Mouse (Mus musculus) 3134 (cell line): ENCODE data around the gene Atf1.
"Not testable (repeated sequence)": the region's sequence is repeated elsewhere in the genome, so short reads cannot be mapped to it uniquely, and the experiment has no call there.

Experiments used
- DNase-seq: peaks from one replicate; pipeline ENCODE4 v3.0.0-alpha.2; 2011; ENCODE audit warnings: low spot score; ENCODE audit not compliant: insufficient read length; ENCODE audit errors: extremely low read depth

The Atf1 gene

GRCm38 (mm10) chr15:100256386-100256785, 28.8 kb downstream of the Atf1 start:
- DNase-seq, result no peak

DNA sequence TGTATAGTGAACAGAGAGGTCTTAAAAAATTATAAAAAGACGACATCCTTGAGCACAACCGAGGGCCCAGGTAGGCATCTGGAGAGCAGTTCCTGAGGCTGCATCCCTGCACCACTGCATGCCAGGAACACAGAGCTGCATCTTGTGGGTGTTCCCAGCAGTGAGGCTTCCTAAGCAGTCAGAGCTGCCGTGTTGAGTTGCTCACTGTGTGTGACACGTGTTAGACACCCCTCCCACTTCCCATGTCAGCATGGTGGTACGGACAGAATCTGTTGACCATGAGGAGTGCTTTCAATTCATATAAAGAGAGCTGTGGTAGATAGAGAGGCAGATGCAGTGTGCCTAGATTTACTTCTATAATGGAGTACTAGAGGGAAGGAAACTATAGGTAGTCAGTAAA, 29.7 kb downstream of the Atf1 start:
- no peak for DNase-seq

DNA sequence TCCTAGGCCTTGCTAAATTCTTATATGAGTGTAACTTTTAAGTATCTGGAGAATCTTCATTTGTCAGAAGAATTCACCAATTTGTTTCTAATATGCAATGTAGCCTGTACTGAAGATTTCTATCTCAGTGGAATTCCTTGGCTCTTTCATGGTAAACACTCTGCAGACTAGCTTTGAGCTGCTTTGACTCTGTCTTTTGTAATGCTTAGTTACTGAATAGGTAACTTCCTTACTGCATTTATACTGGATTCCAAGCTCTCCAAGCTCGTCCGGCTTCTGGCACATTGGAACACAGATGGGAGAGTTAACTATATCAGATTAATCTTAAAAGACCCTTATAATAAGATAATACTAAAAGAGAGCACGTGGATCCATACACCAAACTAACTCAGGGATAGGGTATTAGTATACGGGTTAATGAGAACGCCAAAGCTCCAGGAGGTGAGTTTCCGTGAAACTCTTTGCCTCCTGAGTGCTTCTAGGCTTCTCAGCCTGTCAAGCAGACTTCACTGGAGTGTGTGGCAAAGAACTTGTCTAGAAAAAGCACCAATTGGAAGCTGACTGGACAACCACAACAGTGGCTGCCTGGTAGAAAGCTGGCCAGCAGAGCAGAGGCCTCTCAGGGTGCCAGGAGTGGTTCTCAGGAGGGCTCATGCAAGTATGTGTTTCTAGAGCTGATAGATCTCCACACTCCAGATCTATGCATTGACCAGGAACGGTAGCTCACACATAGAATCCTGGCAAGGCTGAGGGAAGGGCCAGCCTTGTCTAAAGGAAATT, 31.2 kb downstream of the Atf1 start:
- DNase-seq, result no peak

DNA sequence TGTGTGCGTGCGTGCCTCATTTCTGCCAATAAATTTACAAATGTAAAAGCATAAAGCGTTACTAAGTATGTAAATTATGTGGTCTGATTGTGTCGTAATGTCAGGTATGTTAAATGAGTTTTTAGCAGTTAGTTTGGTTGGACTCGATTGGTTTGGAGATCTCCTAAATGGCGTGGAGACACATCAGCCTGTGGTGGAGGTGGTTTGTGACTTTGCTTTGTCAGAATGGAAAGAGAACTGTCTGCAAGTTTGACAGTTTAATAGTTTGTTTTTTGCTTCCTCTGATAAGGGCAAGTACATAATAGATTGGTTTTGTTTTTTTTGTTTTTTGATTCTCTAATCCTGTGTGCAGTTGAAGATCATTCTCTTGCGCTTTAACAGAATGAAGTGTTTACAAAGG, 32.7 kb downstream of the Atf1 start:
- not testable (repeated sequence) for DNase-seq

GRCm38 (mm10) chr15:100263246-100263905, 35.8 kb downstream of the Atf1 start:
- DNase-seq, result no peak

- no peak for DNase-seq
These were observed 38.1 kb downstream of the Atf1 start for GRCm38 (mm10) chr15:100265586-100266325.

GRCm38 (mm10) chr15:100268916-100269315, 41.3 kb downstream of the Atf1 start:
- DNase-seq, result no peak

DNA sequence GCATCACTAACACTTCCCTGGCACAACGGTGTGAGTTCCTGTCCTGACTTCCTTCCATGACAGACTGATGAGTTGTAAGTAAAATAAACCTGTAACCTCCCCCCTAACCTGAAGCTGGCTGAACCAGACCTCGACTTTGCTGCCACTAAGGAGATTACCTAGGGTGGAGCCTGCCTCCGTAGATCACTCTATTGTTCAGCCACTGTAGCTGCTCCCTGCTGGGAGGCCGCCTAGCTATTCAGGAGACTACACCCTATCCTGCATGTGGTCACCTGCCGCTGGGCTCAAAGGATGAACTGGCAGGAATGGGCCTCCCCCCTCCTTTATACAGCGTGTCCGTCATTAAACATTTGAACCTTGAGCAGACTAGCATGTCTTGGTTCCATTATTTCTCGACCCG, 42.2 kb downstream of the Atf1 start:
- no peak for DNase-seq

DNA sequence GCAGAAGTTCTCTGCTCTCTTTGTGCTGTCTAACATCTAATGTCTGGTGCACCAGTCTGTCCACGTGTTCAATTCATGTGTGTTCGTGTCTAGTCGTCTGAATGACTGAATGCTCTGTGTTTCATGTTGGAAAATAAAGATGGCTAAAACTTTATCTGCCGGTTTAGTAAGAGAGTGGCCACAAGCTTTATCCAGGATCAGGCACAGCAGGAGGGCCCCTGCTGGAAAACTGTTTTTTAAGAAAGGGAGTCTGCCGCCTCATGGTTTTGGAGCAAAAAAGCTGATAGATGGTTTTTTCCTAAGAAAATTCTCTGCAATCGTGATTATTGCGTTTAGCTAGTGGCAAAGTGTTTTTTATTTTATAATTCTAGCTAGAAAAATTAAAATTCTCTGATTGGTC, 43.0 kb downstream of the Atf1 start:
- not testable (repeated sequence) for DNase-seq

DNA sequence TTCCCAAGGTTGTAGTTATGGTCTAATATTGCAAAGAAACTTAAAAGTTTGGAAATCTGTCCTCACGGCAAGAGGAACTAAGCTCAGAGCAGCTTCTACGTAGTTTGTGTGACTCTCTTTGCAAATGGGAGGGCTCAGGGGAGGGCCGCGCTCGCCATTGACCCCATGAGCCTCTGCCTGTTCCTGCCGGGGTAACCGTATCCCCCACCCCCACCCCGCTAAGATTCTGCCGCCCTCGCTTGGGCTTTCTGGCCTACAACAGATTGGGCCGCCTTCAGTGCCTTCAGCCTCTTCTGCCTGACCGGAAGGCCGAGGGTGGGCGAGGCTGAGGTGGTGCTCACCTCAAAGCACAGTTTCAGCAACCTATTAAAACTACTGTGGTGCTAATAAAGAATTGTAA, 43.8 kb downstream of the Atf1 start:
- no peak for DNase-seq

DNA sequence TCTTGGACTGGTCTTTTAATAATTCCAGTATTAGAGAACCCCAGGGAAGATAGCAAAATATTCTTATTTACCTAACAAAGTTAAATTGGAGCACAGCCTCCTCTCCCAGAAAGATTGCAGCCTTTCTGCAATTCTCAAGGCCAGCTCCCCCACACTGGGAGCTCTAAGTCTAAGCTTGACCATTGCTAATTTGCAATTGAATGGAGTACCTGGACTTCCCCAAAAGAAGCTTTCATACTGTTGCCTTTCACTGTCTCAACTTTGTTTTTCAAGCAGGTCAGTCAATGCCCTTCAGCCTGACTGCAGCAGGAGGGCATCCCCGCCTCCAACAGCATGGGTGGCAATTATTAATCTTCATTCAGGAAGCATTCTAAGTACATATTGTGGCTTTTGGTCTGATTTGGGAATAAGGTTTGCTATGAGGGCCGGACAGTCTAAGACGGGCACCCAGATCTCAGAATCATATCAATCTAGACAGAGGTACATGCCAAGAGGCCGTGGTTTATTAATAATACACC, 46.2 kb downstream of the Atf1 start:
- DNase-seq, result not testable (repeated sequence)

- DNase-seq, result no peak
These were observed 47.4 kb downstream of the Atf1 start for GRCm38 (mm10) chr15:100274790-100275559.

- DNase-seq, result no peak
These were observed 48.8 kb downstream of the Atf1 start for GRCm38 (mm10) chr15:100276403-100276802.

DNA sequence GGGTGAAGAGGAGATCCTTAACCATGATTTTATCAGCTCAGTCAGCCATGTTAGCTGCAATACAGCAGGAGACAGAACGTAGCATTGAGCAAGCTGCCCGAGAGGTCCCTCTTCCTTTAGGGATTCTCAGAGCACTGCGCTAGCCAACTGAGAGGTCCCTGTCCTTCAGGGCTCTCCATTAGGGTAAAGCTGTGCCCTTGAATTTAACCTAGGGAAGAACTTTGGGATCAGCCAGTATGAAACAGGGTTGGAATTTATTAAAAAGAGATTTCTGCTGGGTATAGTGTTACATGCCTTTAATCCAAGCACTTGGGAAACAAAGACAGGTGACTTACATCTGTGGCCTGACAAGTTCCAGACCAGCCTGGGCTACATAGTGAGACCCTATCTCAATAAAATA, 50.0 kb downstream of the Atf1 start:
- DNase-seq, result no peak

GRCm38 (mm10) chr15:100280626-100281025, 53.0 kb downstream of the Atf1 start, which contains the start of gene Tmprss12:
Gene Tmprss12 (plus strand): TSS chr15:100280837.
- DNase-seq, result no peak

DNA sequence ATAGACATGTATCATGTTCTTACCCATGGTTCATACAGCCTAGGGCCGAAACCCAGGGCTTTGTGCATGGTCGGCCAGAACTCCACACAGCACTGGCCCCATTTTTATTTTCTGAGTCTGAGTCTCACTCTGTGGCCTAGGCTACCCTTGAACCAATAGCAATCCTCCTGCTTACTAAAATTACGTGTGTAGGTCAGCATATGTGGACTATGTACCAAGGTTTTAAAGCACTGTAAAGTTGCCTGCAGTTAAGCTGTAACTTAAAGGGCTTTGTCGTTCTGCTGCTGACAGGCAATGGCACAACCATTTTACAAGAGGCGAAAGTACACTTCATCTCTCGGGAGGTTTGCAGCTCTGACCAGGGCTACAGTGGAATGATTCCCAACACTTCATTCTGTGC, 61.4 kb downstream of the Atf1 start:
- no peak for DNase-seq

DNA sequence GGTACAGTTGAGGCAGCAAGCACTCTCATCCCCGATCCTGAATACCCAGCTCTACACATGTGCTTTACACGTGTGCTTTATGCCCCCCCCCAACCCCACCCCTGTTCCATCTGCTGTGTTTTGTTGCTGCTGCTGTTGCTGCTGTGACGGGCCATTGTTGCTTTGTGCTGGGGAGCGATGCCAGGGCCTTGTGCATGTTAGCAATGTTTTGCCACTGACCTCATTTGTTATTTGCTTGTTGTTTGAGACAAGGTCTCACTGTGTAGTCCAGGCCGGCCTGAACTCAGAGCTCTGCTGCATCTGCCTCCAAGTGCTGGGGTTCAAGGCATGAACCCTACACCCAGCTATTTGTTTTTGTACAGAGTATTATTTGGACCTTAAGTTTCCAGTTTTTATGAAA, 63.2 kb downstream of the Atf1 start:
- no peak for DNase-seq

DNA sequence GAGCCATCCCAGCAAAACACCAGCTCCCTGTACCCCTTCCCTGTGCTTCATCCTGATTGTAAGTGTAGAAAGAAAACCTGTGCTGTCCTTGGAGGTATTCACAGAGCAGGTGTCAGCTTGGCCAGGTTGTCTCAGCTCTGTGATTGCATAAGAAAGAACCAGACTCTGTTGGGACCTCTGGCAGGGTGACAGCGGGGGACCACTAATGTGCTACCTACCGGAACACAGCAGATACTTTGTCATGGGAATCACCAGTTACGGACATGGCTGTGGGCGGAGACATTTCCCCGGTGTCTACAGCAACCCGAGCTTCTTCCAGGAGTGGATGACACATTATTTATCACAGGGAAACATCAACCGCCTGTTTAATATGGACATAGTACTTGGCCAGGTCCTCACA, 64.7 kb downstream of the Atf1 start:
- DNase-seq, result no peak

DNA sequence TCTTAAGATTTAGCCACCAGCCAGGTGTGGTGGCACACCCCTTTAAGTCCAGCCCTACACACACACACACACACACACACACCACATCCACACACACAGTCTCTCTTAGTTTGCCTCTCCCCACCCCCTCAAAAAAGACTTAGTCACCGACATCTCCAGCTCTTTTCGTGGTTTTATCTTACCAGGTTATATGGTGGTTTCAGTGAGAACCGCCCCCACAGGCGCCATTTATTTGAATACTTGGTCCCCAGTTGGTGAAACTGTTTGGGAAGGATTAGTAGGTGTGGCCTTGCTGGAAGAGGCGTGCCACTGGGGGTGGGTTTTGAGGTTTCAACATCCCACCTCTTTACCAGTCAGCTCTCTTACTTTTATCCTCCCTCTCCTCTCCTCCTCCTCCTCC, 70.2 kb downstream of the Atf1 start:
- no peak for DNase-seq

- DNase-seq, result no peak
These were observed 72.9 kb downstream of the Atf1 start for GRCm38 (mm10) chr15:100300499-100300898.

DNA sequence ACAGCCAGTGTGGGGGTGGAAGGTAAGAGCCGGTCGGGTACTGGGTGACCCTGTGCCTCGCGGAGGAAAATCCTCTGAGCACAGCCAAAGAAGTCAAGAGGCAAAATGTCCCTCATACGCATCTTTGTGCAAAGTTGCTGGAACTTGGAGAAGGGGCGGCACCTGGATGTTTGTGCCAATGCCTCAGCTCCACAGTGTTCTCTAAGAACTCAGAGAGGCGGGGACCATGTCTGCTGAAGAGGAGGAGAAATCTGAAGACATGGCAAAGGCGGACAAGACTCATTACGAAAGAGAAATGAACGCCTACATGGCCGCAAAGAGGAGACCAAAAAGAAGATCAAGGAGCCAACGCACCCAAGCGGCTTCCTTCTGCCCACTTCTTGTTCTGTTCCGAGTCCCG, 73.9 kb downstream of the Atf1 start:
- no peak for DNase-seq
